Mouse (Mus musculus) left cerebral cortex, adult 9 months (tissue): ENCODE results near the gene Rnase12.
A peak's percentile ranks its signal among the peaks of the same experiment; 100 is the strongest.
"Not testable (repeated sequence)": the region's sequence is repeated elsewhere in the genome, so short reads cannot be mapped to it uniquely, and the experiment has no call there.

ENCODE experiments used
- DNase-seq, 2 experiments: peaks; one replicate each; pipeline ENCODE4 v3.0.0; 2022; ENCODE audit warnings: low spot score in 2 of 2

Rnase12 gene

DNA sequence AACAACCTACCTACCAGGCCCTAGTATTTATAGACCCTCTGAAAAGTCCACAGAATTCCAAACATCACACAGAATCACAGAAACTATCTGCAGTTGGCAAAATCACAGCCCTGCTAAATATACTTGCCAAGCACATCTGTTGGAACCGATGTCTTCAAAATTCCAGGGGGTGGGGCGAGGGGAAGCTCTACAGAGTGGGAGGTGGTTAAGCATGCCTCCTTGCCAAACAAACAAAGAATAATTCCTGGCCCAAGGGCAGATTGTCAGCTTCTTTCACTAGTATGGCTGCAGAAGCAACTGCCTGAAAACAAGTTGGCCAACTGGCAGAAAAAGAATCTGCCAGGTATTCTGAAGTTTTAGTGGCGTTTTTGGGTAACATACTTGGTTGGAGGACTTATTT is 40.2 kb downstream of the Rnase12 start:
- DNase-seq: no peak

DNA sequence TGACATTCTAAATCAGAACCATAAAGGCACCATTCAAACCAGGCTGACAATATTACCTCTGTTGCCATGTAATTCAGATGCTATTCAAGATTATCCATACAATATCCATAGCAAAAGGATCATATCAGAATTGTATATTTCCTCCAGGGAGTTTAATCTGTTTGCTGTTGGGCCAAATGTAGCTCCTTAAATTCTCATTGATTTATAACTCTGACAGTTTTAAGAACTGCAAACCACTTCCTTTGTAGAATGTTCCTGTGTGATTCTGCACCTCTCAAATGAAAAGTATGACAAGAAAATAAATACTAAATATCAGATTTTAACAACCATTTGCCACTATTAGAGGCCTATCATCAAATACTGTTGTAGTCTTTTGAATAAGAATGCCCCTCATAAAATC is 41.7 kb downstream of the Rnase12 start:
- DNase-seq: no peak

DNA sequence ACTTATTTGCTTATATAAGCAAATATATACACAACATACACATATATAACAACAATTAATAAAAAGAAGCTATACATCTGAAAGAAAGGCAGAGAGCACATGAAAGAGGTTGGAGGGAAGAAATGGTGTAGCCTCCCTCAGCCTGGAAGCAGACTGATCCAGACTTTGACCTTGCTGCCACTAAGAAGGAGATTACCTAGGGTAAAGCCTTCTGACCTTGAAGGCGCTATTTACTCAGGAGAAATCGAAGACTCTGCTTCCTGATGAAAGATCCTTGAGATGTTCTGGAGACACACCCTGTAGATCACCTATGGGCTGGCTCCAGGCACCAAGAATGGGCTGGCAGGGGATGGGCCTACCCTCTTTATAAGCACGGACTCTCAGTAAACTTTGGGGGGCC is 42.7 kb downstream of the Rnase12 start:
- not testable (repeated sequence) for DNase-seq

DNA sequence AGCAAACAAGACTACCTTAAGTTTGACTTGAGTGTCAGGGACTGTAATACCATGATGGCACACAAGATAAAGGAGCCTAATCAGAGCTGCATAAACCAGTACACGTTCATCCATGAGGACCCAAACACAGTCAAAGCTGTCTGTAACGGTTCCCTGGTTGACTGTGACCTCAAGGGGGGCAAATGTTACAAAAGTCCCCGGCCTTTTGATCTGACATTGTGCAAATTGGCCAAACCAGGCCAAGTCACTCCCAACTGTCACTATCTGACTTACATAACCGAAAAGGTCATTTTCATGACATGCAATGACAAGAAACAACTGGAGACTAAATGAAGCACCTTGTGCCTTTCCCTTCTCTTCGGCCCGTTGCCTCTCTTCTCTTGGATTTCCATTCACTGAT is 47.9 kb downstream of the Rnase12 start:
- no peak for DNase-seq

DNA sequence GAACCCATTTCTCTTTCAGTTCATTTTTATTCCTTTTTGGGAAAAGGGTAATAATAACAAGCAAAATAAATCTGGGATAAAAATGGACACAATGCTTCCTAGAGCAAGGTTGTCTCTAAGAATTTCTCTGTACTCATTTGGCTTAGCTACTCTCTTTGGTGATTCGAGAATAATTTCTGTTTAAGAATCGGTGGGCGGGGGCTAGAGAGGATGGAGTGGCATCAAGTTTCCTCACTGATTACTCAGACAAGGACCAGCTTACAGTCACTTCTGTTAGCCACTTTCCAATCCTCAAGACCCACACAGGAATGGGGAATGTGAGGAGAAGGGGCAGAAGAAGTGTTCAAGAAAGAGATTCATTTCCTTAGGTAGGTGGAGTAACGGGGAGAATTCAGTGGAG is 48.7 kb downstream of the Rnase12 start:
- DNase-seq: no peak

DNA sequence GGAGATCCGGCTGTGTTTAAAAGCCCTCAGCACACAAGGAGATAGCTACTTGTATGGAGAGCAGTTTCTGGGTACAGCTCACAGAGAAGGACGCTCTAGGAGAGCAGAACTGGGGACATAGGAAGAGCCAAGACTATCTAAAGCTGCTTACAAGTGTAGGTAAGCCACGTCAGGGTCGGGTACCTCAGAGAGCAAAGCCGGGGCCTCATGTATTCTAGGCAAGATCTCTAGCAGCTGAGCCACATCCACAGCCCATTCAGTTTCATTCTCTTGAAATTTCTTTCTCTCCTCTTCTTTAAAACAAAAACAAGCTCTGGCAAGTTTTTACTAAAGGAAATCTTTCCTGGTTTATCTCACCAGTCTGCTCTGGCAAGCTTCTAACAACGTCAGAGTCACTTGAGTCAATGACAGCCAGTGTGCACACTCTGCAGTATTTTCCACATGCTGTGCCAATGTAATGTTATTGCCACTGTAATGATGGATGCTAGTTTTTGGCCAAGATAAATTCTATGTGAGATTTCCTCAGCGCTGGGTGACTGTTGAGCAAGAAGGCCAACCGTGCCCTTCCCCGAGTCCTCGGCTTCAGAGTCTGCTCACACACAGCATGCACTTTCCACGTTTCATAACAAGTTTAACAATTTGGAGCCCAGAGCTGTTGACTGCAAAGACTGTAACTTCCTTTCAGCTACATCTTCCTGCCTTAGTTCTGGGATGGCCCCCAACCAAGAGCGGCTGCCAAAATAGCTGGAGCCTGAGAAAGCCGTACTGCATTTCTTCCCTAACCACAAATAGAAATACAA is 49.3 kb downstream of the Rnase12 start:
- DNase-seq: peak; percentile 15 to 34

DNA sequence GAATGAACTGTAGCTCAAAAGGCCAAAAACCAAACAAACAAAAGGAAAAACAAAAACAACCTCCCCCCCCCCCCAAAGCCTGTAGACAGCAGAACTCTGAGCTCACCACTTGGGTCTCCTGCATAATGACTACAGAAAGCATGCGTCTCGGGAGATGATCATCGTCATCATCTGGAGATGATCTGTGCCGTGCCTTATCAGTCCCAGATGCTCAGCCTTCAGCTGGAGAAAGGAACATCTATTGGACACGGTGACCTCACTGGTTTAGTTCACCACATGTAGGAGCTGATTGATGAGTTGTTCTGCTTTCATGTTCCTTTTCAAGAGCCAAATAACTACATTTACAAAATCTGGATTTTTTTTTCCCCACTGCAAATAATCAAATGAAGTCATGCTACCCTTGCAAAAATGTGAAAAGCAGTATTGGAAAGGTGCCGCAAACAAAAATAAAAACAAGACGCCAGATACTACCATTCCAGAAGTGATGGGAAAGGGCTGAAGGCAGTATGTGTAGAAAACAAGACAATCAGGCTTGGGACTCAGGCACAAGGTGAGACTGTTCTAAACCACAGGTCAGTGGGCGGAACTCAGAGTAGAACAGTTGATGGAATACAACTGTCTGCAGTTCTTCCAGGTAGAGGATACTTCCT is 50.2 kb downstream of the Rnase12 start, which contains the start of gene Rnase10:
Rnase10 (plus strand) TSS at position 600 of the 650 bp plus-strand sequence.
- DNase-seq: no peak
